Comparison of ENCODE assay signal across 10 mouse cellular contexts in the genomic region with DNA sequence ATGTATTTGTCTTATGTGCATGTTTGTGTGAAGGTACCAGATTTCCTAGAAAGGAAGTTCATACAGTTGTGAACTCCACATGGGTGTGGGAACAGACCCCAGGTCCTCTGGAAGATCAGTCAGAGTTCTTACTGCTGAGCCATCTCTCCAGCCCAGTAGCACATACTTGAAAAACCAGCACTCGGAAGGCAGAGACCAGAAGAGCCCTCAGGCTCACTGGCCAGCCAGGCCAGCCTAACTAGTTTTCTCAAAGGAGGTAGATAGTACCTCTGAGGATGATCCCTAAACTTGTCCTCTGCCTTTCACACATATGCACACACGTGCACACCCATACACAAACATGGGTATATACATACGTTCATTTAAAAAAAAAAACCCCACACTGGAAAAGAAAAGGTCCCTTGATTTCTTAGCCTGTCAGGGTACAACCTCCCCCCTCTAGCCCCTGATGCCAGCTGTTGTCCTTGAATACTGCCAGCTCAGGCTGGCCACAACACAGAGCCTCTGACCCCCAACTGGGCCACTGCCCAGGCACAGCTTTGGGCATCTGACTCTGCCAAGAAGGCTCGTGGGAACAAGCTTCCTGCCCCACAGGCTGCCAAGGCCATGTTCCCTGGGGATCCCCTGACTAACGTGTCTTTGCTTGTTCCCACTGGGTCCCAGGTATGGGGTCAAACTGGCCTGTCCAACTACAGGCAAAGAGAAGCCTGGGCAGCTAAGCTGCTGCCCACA. TPM values are rescaled to one million over a fixed set of nuclear protein-coding genes. Genes with fewer than 3 reads are reported as not detected.
DNase-seq lines count a peak whose midpoint lies in the region; TF ChIP-seq lines count a peak whose summit lies in the region.
"Had no signal": no experiment of that assay in that cellular context is flagged by ENCODE, and none has a peak within 500 bp of the region (broad histone marks: within the 10 kb centered on the region; RNA-seq: fewer than 3 reads in every experiment).

No protein-coding gene starts in this region.

- H3K4me1 ChIP-seq in limb, embryonic 10.5 days = peaks cover 9% of the 10 kb centered on the region; the same call in 1 of the 2 replicates
- no peaks in the 10 kb centered on the region for H3K4me1 ChIP-seq in thymus, adult 2 months (replicated peaks; ENCODE audit: control insufficient read depth, insufficient read depth, low read length)
- no peaks in the 10 kb centered on the region for H3K4me1 ChIP-seq in embryonic facial prominence, embryonic 10.5 days
- H3K4me1 ChIP-seq: limb, embryonic 13.5 days had no signal

- peak; percentile 85 for DNase-seq in ovary, adult 18-20 months (ENCODE audit: low spot score)
- no peak for DNase-seq in ovary, postnatal 10 days (ENCODE audit: low spot score)
- DNase-seq in cerebellum, postnatal 10 days = peak; percentile 65 to 82
- peak; percentile 48 for DNase-seq in heart, postnatal 25 days (ENCODE audit: low spot score)
- DNase-seq in limb, embryonic 10.5 days (ENCODE audit: low spot score) = no peak
- no peak for DNase-seq in thymus, adult 2 months
- no peak for DNase-seq in B cell, adult 2 months
- DNase-seq in embryonic facial prominence, embryonic 10.5 days (ENCODE audit: low spot score) = no peak

- TF ChIP-seq POLR2A in thymus, adult 2 months (IDR thresholded peaks at IDR 0.05; ENCODE audit: control insufficient read depth, extremely low read depth, insufficient read depth, low read length, poor library complexity) = no peak

- H3K27ac ChIP-seq in limb, embryonic 10.5 days = peak overlapping the region; percentile 46; the same call in 1 of the 2 replicates
- H3K27ac ChIP-seq in thymus, adult 2 months (ENCODE audit: control insufficient read depth, insufficient read depth, low read length) = no peak overlapping the region
- H3K27ac ChIP-seq in embryonic facial prominence, embryonic 10.5 days (replicated peaks) = no peak overlapping the region
- H3K27ac ChIP-seq: limb, embryonic 13.5 days; neural tube, embryonic 13.5 days had no signal

- TF ChIP-seq CTCF in thymus, adult 2 months (IDR thresholded peaks at IDR 0.05; ENCODE audit: borderline replicate concordance, control insufficient read depth, extremely low read depth, insufficient read depth, low read length, poor library complexity) = no peak

- H3K9me3 ChIP-seq in limb, embryonic 10.5 days (replicated peaks) = no peaks in the 10 kb centered on the region
- H3K9me3 ChIP-seq in embryonic facial prominence, embryonic 10.5 days = no peaks in the 10 kb centered on the region
- H3K9me3 ChIP-seq: limb, embryonic 13.5 days; neural tube, embryonic 13.5 days had no signal

- no peak overlapping the region for H3K4me3 ChIP-seq in limb, embryonic 10.5 days
- no peak overlapping the region for H3K4me3 ChIP-seq in thymus, adult 2 months (ENCODE audit: control insufficient read depth, insufficient read depth, low read length)
- no peak overlapping the region for H3K4me3 ChIP-seq in embryonic facial prominence, embryonic 10.5 days
- H3K4me3 ChIP-seq: limb, embryonic 13.5 days; neural tube, embryonic 13.5 days had no signal

- intact Hi-C loops in heart, postnatal 25 days (cut with DNase I) = no loop called here

- no peaks in the 10 kb centered on the region for H3K36me3 ChIP-seq in limb, embryonic 10.5 days
- H3K36me3 ChIP-seq in thymus, adult 2 months (ENCODE audit: control insufficient read depth, insufficient read depth, low read length) = no peaks in the 10 kb centered on the region
- no peaks in the 10 kb centered on the region for H3K36me3 ChIP-seq in embryonic facial prominence, embryonic 10.5 days (replicated peaks)
- H3K36me3 ChIP-seq: limb, embryonic 13.5 days; neural tube, embryonic 13.5 days had no signal

- 74% methylated on average over 5 of the region's 5 CpGs for WGBS in limb, embryonic 10.5 days
- 83% methylated on average over 5 of the region's 5 CpGs for WGBS in thymus, adult 2 months
- WGBS in embryonic facial prominence, embryonic 10.5 days = 72% methylated on average over 5 of the region's 5 CpGs

- no peaks in the 10 kb centered on the region for H3K27me3 ChIP-seq in limb, embryonic 10.5 days (ENCODE audit: low read depth, poor library complexity, severe bottlenecking)
- no peaks in the 10 kb centered on the region for H3K27me3 ChIP-seq in thymus, adult 2 months (ENCODE audit: control insufficient read depth, insufficient read depth, low read length)
- no peaks in the 10 kb centered on the region for H3K27me3 ChIP-seq in embryonic facial prominence, embryonic 10.5 days (replicated peaks; ENCODE audit: low read depth, poor library complexity, severe bottlenecking)
- H3K27me3 ChIP-seq: limb, embryonic 13.5 days; neural tube, embryonic 13.5 days had no signal

RNA-seq across cellular contexts. Expression of a gene that starts 21.5 kb away (rescaled TPM):
- total RNA-seq in heart, postnatal 25 days (2021) = 1 to 10 TPM; 5.2 to 6.3 TPM
- polyA plus RNA-seq in limb, embryonic 10.5 days (2016; fragmentation: Nextera tagmentation; extraction: Ambion mirVana) = 1.6 and 2.7 TPM in 2 replicates
- 5.0 and 5.2 TPM in 2 replicates for polyA plus RNA-seq in thymus, adult 2 months (2012; rRNA removed)
- polyA plus RNA-seq in embryonic facial prominence, embryonic 10.5 days (2016; fragmentation: Nextera tagmentation; extraction: Ambion mirVana) = 1.3 and 1.9 TPM in 2 replicates

RNA-seq across cellular contexts. Expression of a gene that starts 25.8 kb away (rescaled TPM):
- total RNA-seq in heart, postnatal 25 days (2021) = 1 to 10 TPM; 1.1 TPM
- polyA plus RNA-seq in limb, embryonic 10.5 days (2016; fragmentation: Nextera tagmentation; extraction: Ambion mirVana) = 1.9 and 4.8 TPM in 2 replicates
- polyA plus RNA-seq in thymus, adult 2 months (2012; rRNA removed) = 3.4 and 4.2 TPM in 2 replicates
- 4.9 and 8.5 TPM in 2 replicates for polyA plus RNA-seq in embryonic facial prominence, embryonic 10.5 days (2016; fragmentation: Nextera tagmentation; extraction: Ambion mirVana)

RNA-seq across cellular contexts. Expression of a gene that starts 44.0 kb away (rescaled TPM):
- under 1 TPM; 0.08 TPM for total RNA-seq in heart, postnatal 25 days (2021)
- polyA plus RNA-seq in limb, embryonic 10.5 days (2016; fragmentation: Nextera tagmentation; extraction: Ambion mirVana) = 1.3 and 1.6 TPM in 2 replicates
- polyA plus RNA-seq in thymus, adult 2 months (2012; rRNA removed) = 1.3 and 1.6 TPM in 2 replicates
- polyA plus RNA-seq in embryonic facial prominence, embryonic 10.5 days (2016; fragmentation: Nextera tagmentation; extraction: Ambion mirVana) = 1.6 TPM in 2 replicates

RNA-seq across cellular contexts. Expression of a gene that starts 51.8 kb away (rescaled TPM):
- total RNA-seq in heart, postnatal 25 days (2021) = 10 to 100 TPM; 81.8 to 87.5 TPM
- polyA plus RNA-seq in limb, embryonic 10.5 days (2016; fragmentation: Nextera tagmentation; extraction: Ambion mirVana) = 116 and 129 TPM in 2 replicates
- 52.9 and 53.2 TPM in 2 replicates for polyA plus RNA-seq in thymus, adult 2 months (2012; rRNA removed)
- 121 and 124 TPM in 2 replicates for polyA plus RNA-seq in embryonic facial prominence, embryonic 10.5 days (2016; fragmentation: Nextera tagmentation; extraction: Ambion mirVana)

RNA-seq across cellular contexts. Expression of a gene that starts 52.1 kb away (rescaled TPM):
- 100 to 1,000 TPM; 298 to 299 TPM for total RNA-seq in heart, postnatal 25 days (2021)
- 939 and 1,103 TPM in 2 replicates for polyA plus RNA-seq in limb, embryonic 10.5 days (2016; fragmentation: Nextera tagmentation; extraction: Ambion mirVana)
- 207 and 221 TPM in 2 replicates for polyA plus RNA-seq in thymus, adult 2 months (2012; rRNA removed)
- polyA plus RNA-seq in embryonic facial prominence, embryonic 10.5 days (2016; fragmentation: Nextera tagmentation; extraction: Ambion mirVana) = 992 and 1,047 TPM in 2 replicates

Comparison
In these comparisons a context has a peak if more than half of its experiments do, and no peak if none do; other contexts are left out.
1. DNase-seq: peak in ovary, adult 18-20 months (single experiment), cerebellum, postnatal 10 days (2 of 2) and heart, postnatal 25 days (single experiment); none in ovary, postnatal 10 days (single experiment), limb, embryonic 10.5 days (single experiment), thymus, adult 2 months (single experiment), B cell, adult 2 months (0 of 2) and embryonic facial prominence, embryonic 10.5 days (single experiment).